Mouse (Mus musculus) kidney, adult 2 months (tissue): Measurements from ENCODE around the gene Polr1d.

Source experiments
- CTCF ChIP-seq: fragments of 200-500 bp; conservative IDR thresholded peaks from 2 replicates; pipeline ENCODE4 v1.5.1; 2011; ENCODE audit warnings: low read depth, mild to moderate bottlenecking, control low read depth, low read length, moderate library complexity, mixed read lengths; ENCODE audit not compliant: insufficient read depth, insufficient read length
- POLR2A ChIP-seq: fragments of 200-500 bp; IDR thresholded peaks from one replicate; pipeline ENCODE4 v1.6.1; 2011; ENCODE audit warnings: low read depth, low read length, control low read depth

GRCm38 (mm10) chr5:147053071-147053470 is 23.8 kb upstream of the Polr1d start:
- TF ChIP-seq CTCF (no peak), POLR2A (no peak)
